Mouse (Mus musculus) testis, adult 2 months (tissue): Measurements from ENCODE around the gene 2810408A11Rik.

Source experiments
- CTCF ChIP-seq: fragments of 200-500 bp; IDR thresholded peaks from 2 replicates; pipeline ENCODE4 v1.5.1; 2012; ENCODE audit warnings: low read depth, mild to moderate bottlenecking, inconsistent platforms, low read length, moderate library complexity; ENCODE audit not compliant: control insufficient read depth, insufficient read depth, insufficient replicate concordance
- POLR2A ChIP-seq: fragments of 200-500 bp; IDR thresholded peaks from 2 replicates; pipeline ENCODE4 v1.6.1; 2012; ENCODE audit warnings: low read depth, mild to moderate bottlenecking, inconsistent platforms, low read length, moderate library complexity; ENCODE audit not compliant: control insufficient read depth

GRCm38 (mm10) chr11:69881787-69882670 is 18.8 kb downstream of the 2810408A11Rik start:
- TF ChIP-seq CTCF: no peak
- TF ChIP-seq POLR2A: no peak
